Mouse (Mus musculus): ENCODE measurements around the gene Lamb1. TPM values are rescaled to one million over a fixed set of nuclear protein-coding genes. Genes with fewer than 3 reads are reported as not detected.

Gene Lamb1
- polyA plus RNA-seq, 1 experiment from 2014 or later, result 118 TPM

- ATAC-seq (ENCODE audit: insufficient read depth), result peak; percentile 45; the same call in 1 of the 2 replicates
- peak overlapping the region; percentile 62 for H3K4me2 ChIP-seq
- no peaks in the 10 kb centered on the region for H3K9me3 ChIP-seq (ENCODE audit: low read depth, low read length)
- no peaks in the 10 kb centered on the region for H3K36me3 ChIP-seq (ENCODE audit: insufficient read depth)
- H3K9ac ChIP-seq, result peak overlapping the region; percentile 27
- peak overlapping the region; percentile 28 for H3K4me3 ChIP-seq (ENCODE audit: low read depth, low read length)
- peaks cover 10% of the 10 kb centered on the region; the same call in 1 of the 2 replicates for H3K4me1 ChIP-seq (ENCODE audit: insufficient read depth)
- H3K27me3 ChIP-seq (ENCODE audit: insufficient read depth, low read length), result no peaks in the 10 kb centered on the region
- TF ChIP-seq CTCF (IDR thresholded peaks at IDR 0.05; ENCODE audit: low read depth), result peak; percentile 52
- H3K27ac ChIP-seq (ENCODE audit: low read depth), result no peak overlapping the region
- peak; percentile 69 for DNase-seq
- 5% methylated on average over 13 of the region's 13 CpGs for WGBS
These were observed 111.4 kb downstream of the Lamb1 start for GRCm38 (mm10) chr12:31376326-31376950.

DNA sequence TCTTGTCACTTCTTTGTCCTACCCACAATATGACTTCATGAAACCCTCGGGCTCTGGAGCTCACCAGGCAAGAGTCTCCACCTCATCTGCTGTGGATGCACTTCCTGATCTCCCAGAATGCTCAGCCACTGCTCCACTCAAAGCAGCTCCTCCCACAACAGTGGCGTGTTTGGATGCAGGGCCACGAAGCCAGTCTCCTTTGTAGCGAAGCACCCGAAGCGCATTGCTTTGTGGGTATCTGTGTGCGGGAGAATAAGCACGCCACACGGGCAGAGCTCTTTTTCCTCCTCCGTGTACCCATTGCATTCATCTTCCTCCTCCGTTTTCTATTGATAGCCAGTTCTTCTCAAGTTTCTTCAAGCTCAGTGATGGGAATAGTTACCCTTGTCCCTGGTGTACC is 112.2 kb downstream of the Lamb1 start:
- WGBS, result 64% methylated on average over 11 of the region's 11 CpGs
- H3K27ac ChIP-seq (ENCODE audit: low read depth), result no peak overlapping the region

More for the DNA sequence above, 112.2 kb downstream of the Lamb1 start:
- ATAC-seq (ENCODE audit: insufficient read depth) (no peak), DNase-seq (peak; percentile 6)
- H3K9ac ChIP-seq, result no peak overlapping the region
- H3K4me1 ChIP-seq (ENCODE audit: insufficient read depth), result peaks cover 10% of the 10 kb centered on the region; the same call in 1 of the 2 replicates
- no peaks in the 10 kb centered on the region for H3K36me3 ChIP-seq (ENCODE audit: insufficient read depth)
- H3K4me2 ChIP-seq, result peak overlapping the region; percentile 62
- no peak overlapping the region for H3K4me3 ChIP-seq (ENCODE audit: low read depth, low read length)
- H3K9me3 ChIP-seq (ENCODE audit: low read depth, low read length), result no peaks in the 10 kb centered on the region
- TF ChIP-seq CTCF (IDR thresholded peaks at IDR 0.05; ENCODE audit: low read depth), result no peak
- H3K27me3 ChIP-seq (ENCODE audit: insufficient read depth, low read length), result no peaks in the 10 kb centered on the region

Other genes with a start within 250 kb of the Lamb1 start
- 1.9 and 2.1 TPM in 2 replicates for gene Fam110c, start 191.4 kb upstream of the Lamb1 start, polyA plus RNA-seq (2014; fragmentation: Nextera tagmentation; extraction: Ambion mirVana)
- not detected in 2 replicates for gene Gm6993, start 24.5 kb upstream of the Lamb1 start, polyA plus RNA-seq (2014; fragmentation: Nextera tagmentation; extraction: Ambion mirVana)
- 124 and 128 TPM in 2 replicates for gene Dld, start 86.2 kb downstream of the Lamb1 start, polyA plus RNA-seq (2014; fragmentation: Nextera tagmentation; extraction: Ambion mirVana)
- gene Slc26a3, start 125.6 kb downstream of the Lamb1 start, polyA plus RNA-seq (2014; fragmentation: Nextera tagmentation; extraction: Ambion mirVana), result not detected in 2 replicates
- 19.5 and 21.1 TPM in 2 replicates for gene Cbll1, start 234.4 kb downstream of the Lamb1 start, polyA plus RNA-seq (2014; fragmentation: Nextera tagmentation; extraction: Ambion mirVana)

Data from lung, embryonic 14.5 days (tissue).